ENCODE assay signal across 17 mouse cellular contexts in genomic region chr5:40750044-40750443, GRCm38 (mm10).
DNase-seq lines count a peak whose midpoint lies in the region; TF ChIP-seq lines count a peak whose summit lies in the region.
"Had no signal": no experiment of that assay in that cellular context is flagged by ENCODE, and none has a peak within 500 bp of the region (broad histone marks: within the 10 kb centered on the region; RNA-seq: fewer than 3 reads in every experiment).

No protein-coding gene starts in this region.

- H3K36me3 ChIP-seq in heart, adult 2 months (ENCODE audit: control insufficient read depth, insufficient read depth, low read length), result no peaks in the 10 kb centered on the region
- H3K36me3 ChIP-seq: forebrain, embryonic 15.5 days; midbrain, embryonic 10.5 days had no signal

- no peaks in the 10 kb centered on the region for H3K27me3 ChIP-seq in heart, adult 2 months (ENCODE audit: control insufficient read depth, insufficient read depth, low read length)
- H3K27me3 ChIP-seq: forebrain, embryonic 15.5 days had no signal

- 65% methylated on average over 1 of the region's 1 CpGs for WGBS in heart, adult 2 months

- peak; percentile 11; the same call in 1 of the 2 replicates for TF ChIP-seq CTCF in heart, adult 2 months (IDR thresholded peaks at IDR 0.05)

- H3K4me3 ChIP-seq in heart, adult 2 months, result no peak overlapping the region
- H3K4me3 ChIP-seq: forebrain, embryonic 15.5 days; midbrain, embryonic 10.5 days had no signal

- H3K4me1 ChIP-seq in heart, adult 2 months (ENCODE audit: control insufficient read depth, insufficient read depth, low read length), result no peaks in the 10 kb centered on the region
- H3K4me1 ChIP-seq: forebrain, embryonic 15.5 days; midbrain, embryonic 10.5 days had no signal

- TF ChIP-seq EP300 in heart, adult 2 months (IDR thresholded peaks at IDR 0.05; ENCODE audit: insufficient read depth, low read depth, low read length), result no peak

- no peak for TF ChIP-seq POLR2A in heart, adult 2 months (IDR thresholded peaks at IDR 0.05; ENCODE audit: insufficient read depth, low read depth, low read length)

- intact Hi-C loops in heart, adult 2 months (cut with DNase I), result no loop called here

- no peaks in the 10 kb centered on the region for H3K79me2 ChIP-seq in heart, adult 2 months (replicated peaks; ENCODE audit: control insufficient read depth, insufficient read depth, low read length)

- DNase-seq in heart, adult 2 months, result no peak
- no peak for DNase-seq in heart, adult 9 months (ENCODE audit: low spot score in 2 of 2)
- DNase-seq in kidney, postnatal 10 days, result peak; percentile 8
- DNase-seq in kidney, adult 9 months, result no peak
- DNase-seq in ES-CJ7 (ENCODE audit: low read depth, low spot score) (peak; percentile 11), R1 (ENCODE audit: low read depth, low spot score) (peak; percentile 2)
- DNase-seq in urinary bladder, postnatal 4 days (ENCODE audit: low spot score in 2 of 2), result no peak
- DNase-seq: adrenal gland, postnatal 14 days; cerebellum, adult 8-10 months; gastrocnemius, postnatal 14 days; kidney, postnatal 4 days; liver; liver, postnatal 0 days; lung, postnatal 36 days; thymus, postnatal 14 days had no signal

- no peak overlapping the region for H3K9ac ChIP-seq in heart, adult 2 months (ENCODE audit: low read depth, low read length)
- H3K9ac ChIP-seq: forebrain, embryonic 15.5 days; liver, postnatal 0 days had no signal

- H3K27ac ChIP-seq in heart, adult 2 months, result no peak overlapping the region
- H3K27ac ChIP-seq: forebrain, embryonic 15.5 days; midbrain, embryonic 10.5 days had no signal

Comparison
In these comparisons a context has a peak if more than half of its experiments do, and no peak if none do; other contexts are left out.
1. DNase-seq: peak in kidney, postnatal 10 days (single experiment), ES-CJ7 (single experiment) and R1 (single experiment); none in heart, adult 2 months (0 of 2), heart, adult 9 months (0 of 2), kidney, adult 9 months (single experiment) and urinary bladder, postnatal 4 days (0 of 2).